Mouse (Mus musculus): ENCODE results near the gene Isg20l2.
"Not testable (repeated sequence)": the region's sequence is repeated elsewhere in the genome, so short reads cannot be mapped to it uniquely, and the experiment has no call there.

Gene Isg20l2

GRCm38 (mm10) chr3:87930078-87930795 lies at the start of gene Isg20l2, which contains the start of gene Rrnad1:
TSS of gene Isg20l2 (plus strand) at chr3:87930314.
TSS of gene Rrnad1 (minus strand) at chr3:87930717.
- DNase-seq (ENCODE audit: low spot score): peak; percentile 95

GRCm38 (mm10) chr3:87884291-87884690 lies 45.8 kb upstream of the Isg20l2 start:
- no peak for DNase-seq (ENCODE audit: low spot score)

- peak; percentile 49 for DNase-seq (ENCODE audit: low spot score)
Measured at GRCm38 (mm10) chr3:87884708-87885251, 45.3 kb upstream of the Isg20l2 start.

- peak; percentile 80 for DNase-seq (ENCODE audit: low spot score)
Measured at GRCm38 (mm10) chr3:87885281-87886003, 44.7 kb upstream of the Isg20l2 start, which contains the start of gene Prcc. TSS of gene Prcc (minus strand) at chr3:87885608.

- DNase-seq (ENCODE audit: low spot score): peak; percentile 42
Measured at GRCm38 (mm10) chr3:87886004-87886365, 44.1 kb upstream of the Isg20l2 start.

GRCm38 (mm10) chr3:87886416-87886815 lies 43.7 kb upstream of the Isg20l2 start:
- no peak for DNase-seq (ENCODE audit: low spot score)

- DNase-seq (ENCODE audit: low spot score): not testable (repeated sequence)
Measured at GRCm38 (mm10) chr3:87887400-87887799, 42.7 kb upstream of the Isg20l2 start.

- no peak for DNase-seq (ENCODE audit: low spot score)
Measured at GRCm38 (mm10) chr3:87891481-87891880, 38.6 kb upstream of the Isg20l2 start.

GRCm38 (mm10) chr3:87893367-87893905 lies 36.7 kb upstream of the Isg20l2 start:
- DNase-seq (ENCODE audit: low spot score): no peak

GRCm38 (mm10) chr3:87899266-87899665 lies 30.8 kb upstream of the Isg20l2 start:
- DNase-seq (ENCODE audit: low spot score): no peak

GRCm38 (mm10) chr3:87899776-87900175 lies 30.3 kb upstream of the Isg20l2 start:
- DNase-seq (ENCODE audit: low spot score): no peak

- DNase-seq (ENCODE audit: low spot score): no peak
Measured at GRCm38 (mm10) chr3:87901036-87901624, 29.0 kb upstream of the Isg20l2 start.

- not testable (repeated sequence) for DNase-seq (ENCODE audit: low spot score)
Measured at GRCm38 (mm10) chr3:87901959-87902358, 28.2 kb upstream of the Isg20l2 start.

- DNase-seq (ENCODE audit: low spot score): no peak
Measured at GRCm38 (mm10) chr3:87903821-87904220, 26.3 kb upstream of the Isg20l2 start.

GRCm38 (mm10) chr3:87905880-87906485 lies 24.1 kb upstream of the Isg20l2 start, which contains the start of gene Hdgf:
TSS of gene Hdgf (plus strand) at chr3:87906321.
- peak; percentile 96 for DNase-seq (ENCODE audit: low spot score)

- peak; percentile 65 for DNase-seq (ENCODE audit: low spot score)
Measured at GRCm38 (mm10) chr3:87906601-87906980, 23.5 kb upstream of the Isg20l2 start.

GRCm38 (mm10) chr3:87906981-87907857 lies 22.9 kb upstream of the Isg20l2 start:
- DNase-seq (ENCODE audit: low spot score): peak; percentile 38

GRCm38 (mm10) chr3:87907906-87908305 lies 22.2 kb upstream of the Isg20l2 start:
- no peak for DNase-seq (ENCODE audit: low spot score)

- DNase-seq (ENCODE audit: low spot score): no peak
Measured at GRCm38 (mm10) chr3:87909381-87909780, 20.7 kb upstream of the Isg20l2 start.

GRCm38 (mm10) chr3:87909874-87910273 lies 20.2 kb upstream of the Isg20l2 start:
- DNase-seq (ENCODE audit: low spot score): no peak

Measured in ovary, postnatal 36 days (tissue).